Mouse (Mus musculus) heart, embryonic 10.5 days (tissue): ENCODE measurements around the gene Olfr498. TPM values are rescaled to one million over a fixed set of nuclear protein-coding genes. Genes with fewer than 3 reads are reported as not detected.

Experiments
- DNase-seq: peaks from one replicate; pipeline ENCODE4 v3.0.0-alpha.2; 2017; ENCODE audit warnings: low spot score
- H3K27ac ChIP-seq: fragments of 300-500 bp; sonication (generic); 2 replicates; pipeline ENCODE4 v1.5.1; 2016; ENCODE audit warnings: mild to moderate bottlenecking
- H3K27me3 ChIP-seq: fragments of 300-500 bp; sonication (generic); 2 replicates; pipeline ENCODE4 v1.6.1; 2016; ENCODE audit warnings: mild to moderate bottlenecking; ENCODE audit not compliant: poor library complexity, insufficient read depth, severe bottlenecking
- H3K36me3 ChIP-seq: fragments of 300-500 bp; sonication (generic); 2 replicates; pipeline ENCODE4 v1.6.1; 2016; ENCODE audit warnings: mild to moderate bottlenecking, moderate library complexity
- H3K4me1 ChIP-seq: fragments of 300-500 bp; sonication (generic); 2 replicates; pipeline ENCODE4 v1.6.1; 2016; ENCODE audit warnings: mild to moderate bottlenecking
- H3K4me3 ChIP-seq: fragments of 300-500 bp; sonication (generic); 2 replicates; pipeline ENCODE4 v1.5.1; 2016; ENCODE audit warnings: mild to moderate bottlenecking, moderate library complexity
- H3K9me3 ChIP-seq: fragments of 300-500 bp; sonication (generic); 2 replicates; pipeline ENCODE4 v1.6.1; 2016; ENCODE audit warnings: mild to moderate bottlenecking, moderate library complexity
- WGBS: fragments of 180-500 bp; shearing (Covaris S2); methylation state at CpG from one replicate; pipeline ENCODE4 v1.1.7; 2016; 5-methylcytosine and 5-hydroxymethylcytosine counted together
- polyA plus RNA-seq: library from polyadenylated mRNA; unstranded; fragments of >200 nt; fragmentation: Nextera tagmentation; extraction: Ambion mirVana; gene quantifications from 2 replicates; pipeline ENCODE4 v1.2.1, GENCODE M21; 2016

The Olfr498 gene
- polyA plus RNA-seq, result not detected in 2 replicates

DNA sequence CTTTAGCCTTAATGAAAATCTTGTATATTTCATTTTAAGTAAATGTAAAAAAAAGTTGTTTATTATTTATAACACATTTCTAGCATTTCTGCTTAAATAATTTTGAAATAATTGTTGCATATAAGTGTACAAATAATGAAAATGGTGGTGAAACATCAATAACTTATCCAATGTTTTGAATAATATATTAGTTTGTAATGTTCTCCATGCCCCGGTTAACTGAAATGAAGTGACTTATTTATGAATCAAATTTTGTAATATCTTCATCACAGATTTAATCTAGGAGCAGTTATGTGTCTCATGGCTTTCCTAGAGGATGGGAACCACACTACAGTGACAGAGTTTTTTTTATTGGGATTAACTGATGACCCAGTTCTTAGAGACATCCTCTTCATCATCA lies at the start of gene Olfr498:
Gene Olfr498, plus strand, starts transcription at position 301 of the 400 bp plus-strand sequence.
- WGBS, result 74% methylated on average over 1 of the region's 1 CpGs
- Histone ChIP-seq H3K27me3 (no peaks in the 10 kb centered on the region), H3K9me3 (0 out of 2 replicates have a peak, but pooled peaks cover 4% of the 10 kb centered on the region), H3K4me3 (no peak within 1 kb of the TSS), H3K27ac (no peak within 1 kb of the TSS), H3K36me3 (no peaks in the 10 kb centered on the region), H3K4me1 (no peaks in the 10 kb centered on the region)
- DNase-seq, result no peak

GRCm38 (mm10) chr7:108420121-108420520 lies 45.0 kb upstream of the Olfr498 start, which contains the start of gene Olfr497:
Gene Olfr497 (plus strand): TSS chr7:108420421.
- H3K27ac ChIP-seq, result no peak within 1 kb of the TSS
- DNase-seq, result no peak
- 67% methylated on average over 2 of the region's 2 CpGs for WGBS
- H3K27me3 ChIP-seq, result no peaks in the 10 kb centered on the region
- H3K4me3 ChIP-seq, result no peak within 1 kb of the TSS
- H3K36me3 ChIP-seq, result no peaks in the 10 kb centered on the region
- no peaks in the 10 kb centered on the region for H3K9me3 ChIP-seq
- no peaks in the 10 kb centered on the region for H3K4me1 ChIP-seq

Other genes with a start within 250 kb of the Olfr498 start
- gene Olfr488, start 207.0 kb upstream of the Olfr498 start, polyA plus RNA-seq, result not detected in 2 replicates
- gene Olfr490, start 176.4 kb upstream of the Olfr498 start, polyA plus RNA-seq, result not detected in 2 replicates
- not detected in 2 replicates for gene Olfr491, start 151.9 kb upstream of the Olfr498 start, polyA plus RNA-seq
- not detected in 2 replicates for gene Olfr492, start 141.7 kb upstream of the Olfr498 start, polyA plus RNA-seq
- not detected in 2 replicates for gene Olfr493, start 118.3 kb upstream of the Olfr498 start, polyA plus RNA-seq
- not detected in 2 replicates for gene Olfr494, start 100.0 kb upstream of the Olfr498 start, polyA plus RNA-seq
- gene Olfr495, start 72.2 kb upstream of the Olfr498 start, polyA plus RNA-seq, result not detected in 2 replicates
- not detected in 2 replicates for gene Olfr497, start 44.9 kb upstream of the Olfr498 start, polyA plus RNA-seq
- gene Olfr502, start 59.7 kb downstream of the Olfr498 start, polyA plus RNA-seq, result not detected in 2 replicates
- not detected in 2 replicates for gene Olfr503, start 79.2 kb downstream of the Olfr498 start, polyA plus RNA-seq
- not detected in 2 replicates for gene Olfr504, start 100.5 kb downstream of the Olfr498 start, polyA plus RNA-seq
- not detected in 2 replicates for gene Olfr506, start 145.5 kb downstream of the Olfr498 start, polyA plus RNA-seq
- not detected in 2 replicates for gene Olfr507, start 156.5 kb downstream of the Olfr498 start, polyA plus RNA-seq
- not detected in 2 replicates for gene Olfr508, start 164.7 kb downstream of the Olfr498 start, polyA plus RNA-seq
- not detected in 2 replicates for gene Olfr509, start 186.6 kb downstream of the Olfr498 start, polyA plus RNA-seq
- gene Olfr510, start 201.1 kb downstream of the Olfr498 start, polyA plus RNA-seq, result not detected in 2 replicates
- not detected in 2 replicates for gene Olfr512, start 248.0 kb downstream of the Olfr498 start, polyA plus RNA-seq